Mouse (Mus musculus): ENCODE measurements at regions not wholly inside any gene's neighbourhood (a gene's known extent, or its start where the extent isn't known, plus 50 kb on each side); places are given as distances from the start of the nearest gene placed in this dataset.

GRCm38 (mm10) chr3:151192092-151192491 is 245.6 kb upstream of the Adgrl4 start:
- no peak for ATAC-seq

- no peak for ATAC-seq
Measured at GRCm38 (mm10) chr3:151210978-151211377, 226.7 kb upstream of the Adgrl4 start.

- no peak for ATAC-seq
Measured at GRCm38 (mm10) chr3:151216764-151217502, 220.8 kb upstream of the Adgrl4 start.

- no peak for ATAC-seq
Measured at GRCm38 (mm10) chr3:151222407-151222806, 215.3 kb upstream of the Adgrl4 start.

GRCm38 (mm10) chr3:151252458-151252857 is 185.2 kb upstream of the Adgrl4 start:
- no peak for ATAC-seq

- no peak for ATAC-seq
Measured at GRCm38 (mm10) chr3:151262821-151263220, 174.9 kb upstream of the Adgrl4 start.

- ATAC-seq = no peak
Measured at GRCm38 (mm10) chr3:151265658-151266057, 172.0 kb upstream of the Adgrl4 start.

GRCm38 (mm10) chr3:151269514-151269913 is 168.2 kb upstream of the Adgrl4 start:
- no peak for ATAC-seq

GRCm38 (mm10) chr3:151283829-151284228 is 153.9 kb upstream of the Adgrl4 start:
- ATAC-seq = no peak

- ATAC-seq = no peak
Measured at GRCm38 (mm10) chr3:151293981-151294605, 143.6 kb upstream of the Adgrl4 start.

- no peak for ATAC-seq
Measured at GRCm38 (mm10) chr3:151294606-151295005, 143.1 kb upstream of the Adgrl4 start.

- no peak for ATAC-seq
Measured at GRCm38 (mm10) chr3:151295027-151295426, 142.7 kb upstream of the Adgrl4 start.

GRCm38 (mm10) chr3:151298325-151298724 is 139.4 kb upstream of the Adgrl4 start:
- no peak for ATAC-seq

GRCm38 (mm10) chr3:151305402-151305801 is 132.3 kb upstream of the Adgrl4 start:
- peak; percentile 82 for ATAC-seq

GRCm38 (mm10) chr3:151307975-151308374 is 129.7 kb upstream of the Adgrl4 start:
- ATAC-seq = no peak

- no peak for ATAC-seq
Measured at GRCm38 (mm10) chr3:151323835-151324234, 113.9 kb upstream of the Adgrl4 start.

- no peak for ATAC-seq
Measured at GRCm38 (mm10) chr3:151329801-151330200, 107.9 kb upstream of the Adgrl4 start.

- no peak for ATAC-seq
Measured at GRCm38 (mm10) chr3:151331906-151332305, 105.8 kb upstream of the Adgrl4 start.

- ATAC-seq = no peak
Measured at GRCm38 (mm10) chr3:151332317-151332687, 105.4 kb upstream of the Adgrl4 start.

- no peak for ATAC-seq
Measured at GRCm38 (mm10) chr3:151332688-151333452, 104.8 kb upstream of the Adgrl4 start.

GRCm38 (mm10) chr3:151333867-151334341 is 103.8 kb upstream of the Adgrl4 start:
- ATAC-seq = no peak

- no peak for ATAC-seq
Measured at GRCm38 (mm10) chr3:151351481-151352090, 86.1 kb upstream of the Adgrl4 start.

GRCm38 (mm10) chr3:151366302-151366701 is 71.4 kb upstream of the Adgrl4 start:
- no peak for ATAC-seq

All from activated CD4-positive, CD25-positive, alpha-beta regulatory T cell, adult 4 months (primary cell).